Mouse (Mus musculus): Measurements from ENCODE around the gene Dbnl.
"Not testable (repeated sequence)": the region's sequence is repeated elsewhere in the genome, so short reads cannot be mapped to it uniquely, and the experiment has no call there.

Dbnl gene

DNA sequence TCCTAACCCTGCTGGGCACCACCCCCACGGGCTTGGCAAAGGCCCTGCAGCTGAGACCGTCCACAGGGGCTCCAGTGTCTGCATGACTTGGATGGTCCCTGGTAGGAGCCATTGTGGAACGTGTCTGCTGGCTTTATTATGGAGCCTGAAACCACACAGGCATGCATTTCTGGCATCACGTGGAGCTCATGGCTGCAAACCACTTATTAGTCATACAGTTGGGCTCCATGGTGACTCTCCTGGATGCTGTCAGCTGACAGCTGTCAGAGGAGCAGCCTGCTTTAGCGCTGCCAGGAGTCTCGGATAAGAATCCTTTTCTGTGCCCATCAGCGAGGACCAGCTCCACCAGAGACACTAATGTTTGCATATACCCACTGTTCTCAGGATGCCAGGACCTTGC lies 7.4 kb downstream of the Dbnl start:
- DNase-seq (ENCODE audit: low read depth, low spot score), result no peak

- DNase-seq (ENCODE audit: low read depth, low spot score), result no peak
Measured at GRCm38 (mm10) chr11:5796939-5797338, 8.7 kb downstream of the Dbnl start.

- no peak for DNase-seq (ENCODE audit: low read depth, low spot score)
Measured at GRCm38 (mm10) chr11:5797371-5797770, 9.1 kb downstream of the Dbnl start.

DNA sequence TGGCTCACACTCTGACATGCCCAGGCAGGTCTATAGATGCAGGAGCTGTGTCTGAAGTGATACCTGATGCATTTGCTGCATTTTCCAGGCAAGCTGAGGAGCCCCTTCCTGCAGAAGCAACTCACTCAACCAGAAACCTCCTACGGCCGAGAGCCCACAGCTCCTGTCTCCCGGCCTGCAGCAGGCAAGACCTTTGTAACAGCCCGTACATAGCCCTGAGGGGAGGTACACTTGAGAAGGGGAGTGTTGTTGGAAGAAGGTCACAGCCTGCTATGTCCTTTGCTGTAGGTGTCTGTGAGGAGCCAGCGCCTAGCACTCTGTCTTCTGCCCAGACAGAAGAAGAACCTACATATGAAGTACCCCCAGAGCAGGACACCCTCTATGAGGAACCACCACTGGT lies 9.6 kb downstream of the Dbnl start:
- DNase-seq (ENCODE audit: low read depth, low spot score), result no peak

DNA sequence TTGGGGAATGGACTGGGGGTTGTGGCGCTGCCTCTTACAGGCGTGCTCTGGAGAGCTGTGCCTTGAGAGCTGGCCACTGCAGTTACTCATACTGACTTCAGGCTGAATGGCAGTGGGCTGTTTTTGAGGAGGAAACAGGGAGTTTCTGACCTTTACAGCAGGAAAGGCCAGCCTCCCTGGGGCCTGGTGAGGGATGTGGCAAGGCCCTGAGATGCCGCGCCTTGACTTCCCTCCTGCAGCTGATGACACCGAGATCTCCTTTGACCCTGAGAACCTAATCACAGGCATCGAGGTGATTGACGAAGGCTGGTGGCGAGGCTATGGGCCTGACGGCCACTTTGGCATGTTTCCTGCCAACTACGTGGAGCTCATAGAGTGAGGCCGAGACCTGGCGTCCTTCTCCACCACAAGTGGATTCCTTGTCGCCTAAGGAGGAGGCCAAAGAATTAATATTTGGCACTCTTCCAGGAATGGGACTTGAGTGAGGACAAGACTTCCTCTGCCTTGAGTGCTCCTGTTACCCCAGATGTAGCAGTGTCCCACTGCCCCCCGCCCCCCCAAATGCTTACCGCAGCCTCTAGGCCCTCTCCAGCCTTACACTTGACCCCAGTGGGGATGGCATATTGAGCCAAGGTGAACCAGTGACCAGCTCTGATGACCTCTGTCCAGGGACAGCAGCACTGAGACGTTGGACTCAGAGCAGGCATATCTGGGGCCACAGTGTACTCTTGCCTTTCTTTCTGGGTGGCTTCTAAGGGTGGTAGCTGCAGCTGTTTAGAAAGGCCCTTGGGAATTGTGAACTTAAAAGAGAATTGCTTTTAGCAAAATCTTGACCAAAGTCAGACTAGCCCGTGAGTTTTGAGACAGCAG lies 11.6 kb downstream of the Dbnl start:
- DNase-seq (ENCODE audit: low read depth, low spot score), result no peak

GRCm38 (mm10) chr11:5801511-5801910 lies 13.2 kb downstream of the Dbnl start:
- no peak for DNase-seq (ENCODE audit: low read depth, low spot score)

GRCm38 (mm10) chr11:5802005-5802404 lies 13.7 kb downstream of the Dbnl start:
- DNase-seq (ENCODE audit: low read depth, low spot score), result no peak

DNA sequence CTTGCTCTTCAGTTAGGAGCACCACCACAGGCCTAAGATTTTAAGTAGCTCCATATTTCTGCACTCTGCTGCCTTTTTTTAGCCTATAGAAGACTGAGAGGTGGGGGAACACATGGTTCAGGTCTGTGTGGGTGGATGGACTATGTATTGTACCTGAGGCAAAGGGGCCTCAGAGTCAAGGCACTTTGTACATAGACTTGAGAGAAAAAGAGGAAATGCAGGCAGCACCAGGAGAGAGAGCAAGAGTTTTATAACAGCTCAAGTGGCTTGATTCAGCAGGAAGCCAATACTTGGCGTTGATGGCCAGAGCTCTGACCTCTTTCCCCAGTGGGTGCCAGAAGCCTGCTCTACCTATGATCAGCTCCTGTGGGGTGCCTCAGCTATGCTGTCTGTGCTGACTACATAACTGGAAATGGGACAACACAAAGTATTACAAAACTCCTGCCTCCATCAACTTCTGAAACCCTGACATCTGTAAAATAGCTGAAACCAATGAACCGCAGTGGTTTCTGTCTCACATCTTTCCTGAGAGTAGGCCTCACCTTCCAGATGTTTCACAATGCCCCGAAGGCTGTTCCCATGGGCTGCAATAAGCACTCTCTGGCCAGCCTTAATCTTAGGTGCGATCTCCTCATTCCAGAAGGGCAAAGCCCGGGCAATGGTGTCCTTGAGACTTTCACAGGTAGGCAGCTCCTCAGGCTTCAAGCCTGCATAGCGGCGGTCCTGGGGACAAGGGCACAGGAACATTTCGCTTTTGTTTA lies 14.3 kb downstream of the Dbnl start:
- no peak for DNase-seq (ENCODE audit: low read depth, low spot score)

- peak; percentile 36 for DNase-seq (ENCODE audit: low read depth, low spot score)
Measured at GRCm38 (mm10) chr11:5803551-5803981, 15.3 kb downstream of the Dbnl start, which contains the start of gene Pgam2. Gene Pgam2, minus strand, starts transcription at chr11:5803733.

DNA sequence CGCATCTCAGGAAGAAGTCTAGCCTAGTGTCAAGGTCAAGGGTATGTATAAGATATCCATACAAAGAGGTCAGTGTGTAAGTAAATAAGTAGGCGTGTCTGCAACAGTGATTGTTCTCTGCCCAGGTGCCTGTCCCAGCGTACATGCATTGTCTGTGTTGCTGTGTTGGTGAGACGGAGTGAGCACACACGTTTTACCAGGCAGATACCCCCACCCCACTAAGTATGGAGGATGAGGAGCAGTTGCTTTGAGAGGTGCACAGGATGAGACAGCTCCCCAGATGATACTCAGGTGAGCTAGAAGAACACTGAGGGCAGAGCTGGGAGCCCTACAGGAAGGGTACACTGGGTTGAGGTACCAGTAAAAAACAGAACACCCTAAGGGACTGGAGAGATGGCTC lies 15.9 kb downstream of the Dbnl start:
- DNase-seq (ENCODE audit: low read depth, low spot score), result no peak

GRCm38 (mm10) chr11:5805711-5806110 lies 17.4 kb downstream of the Dbnl start:
- no peak for DNase-seq (ENCODE audit: low read depth, low spot score)

GRCm38 (mm10) chr11:5807956-5808355 lies 19.7 kb downstream of the Dbnl start:
- no peak for DNase-seq (ENCODE audit: low read depth, low spot score)

GRCm38 (mm10) chr11:5809487-5809886 lies 21.2 kb downstream of the Dbnl start:
- DNase-seq (ENCODE audit: low read depth, low spot score), result not testable (repeated sequence)

DNA sequence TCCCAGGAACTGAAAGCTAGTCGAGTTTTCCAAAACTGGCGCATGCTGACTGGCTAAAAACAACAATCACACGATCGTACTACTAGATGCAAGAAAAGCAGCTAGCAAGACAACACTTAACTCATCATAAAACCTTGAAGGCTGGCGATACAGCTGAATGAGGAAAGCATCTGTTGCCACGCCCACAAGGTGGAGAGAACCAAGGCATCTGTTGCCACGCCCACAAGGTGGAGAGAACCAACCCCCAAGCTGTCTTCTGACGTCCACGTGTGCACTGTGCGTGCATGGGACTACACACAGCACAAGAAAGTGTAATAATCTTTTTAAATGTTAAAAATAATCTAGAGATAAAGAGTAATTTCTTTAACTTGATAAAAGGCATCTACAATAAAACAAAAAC lies 25.1 kb downstream of the Dbnl start:
- no peak for DNase-seq (ENCODE audit: low read depth, low spot score)

GRCm38 (mm10) chr11:5819223-5819622 lies 30.9 kb downstream of the Dbnl start:
- DNase-seq (ENCODE audit: low read depth, low spot score), result no peak

DNA sequence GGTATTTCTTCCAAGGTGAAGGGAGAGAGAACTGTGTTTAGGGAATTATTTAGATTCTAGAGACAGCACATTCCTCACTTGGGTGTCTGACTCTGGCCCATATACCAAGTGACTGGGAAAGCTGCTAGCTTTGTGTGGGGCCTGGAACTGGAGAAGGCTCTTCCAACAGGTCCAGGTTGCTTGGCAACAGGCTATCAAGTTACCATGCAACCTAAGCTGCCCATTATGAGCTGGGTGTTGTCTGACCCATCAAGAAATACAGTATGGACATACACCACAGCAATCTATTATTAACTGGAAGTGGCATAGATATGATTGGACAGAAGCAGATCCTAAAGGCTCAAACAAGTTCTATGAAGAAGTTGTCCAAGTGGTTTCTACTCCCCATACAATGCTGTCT lies 37.1 kb downstream of the Dbnl start:
- DNase-seq (ENCODE audit: low read depth, low spot score), result no peak

- no peak for DNase-seq (ENCODE audit: low read depth, low spot score)
Measured at GRCm38 (mm10) chr11:5827931-5828330, 39.6 kb downstream of the Dbnl start.

GRCm38 (mm10) chr11:5828509-5829191 lies 40.4 kb downstream of the Dbnl start:
- DNase-seq (ENCODE audit: low read depth, low spot score), result no peak

- no peak for DNase-seq (ENCODE audit: low read depth, low spot score)
Measured at GRCm38 (mm10) chr11:5829327-5829726, 41.0 kb downstream of the Dbnl start.

DNA sequence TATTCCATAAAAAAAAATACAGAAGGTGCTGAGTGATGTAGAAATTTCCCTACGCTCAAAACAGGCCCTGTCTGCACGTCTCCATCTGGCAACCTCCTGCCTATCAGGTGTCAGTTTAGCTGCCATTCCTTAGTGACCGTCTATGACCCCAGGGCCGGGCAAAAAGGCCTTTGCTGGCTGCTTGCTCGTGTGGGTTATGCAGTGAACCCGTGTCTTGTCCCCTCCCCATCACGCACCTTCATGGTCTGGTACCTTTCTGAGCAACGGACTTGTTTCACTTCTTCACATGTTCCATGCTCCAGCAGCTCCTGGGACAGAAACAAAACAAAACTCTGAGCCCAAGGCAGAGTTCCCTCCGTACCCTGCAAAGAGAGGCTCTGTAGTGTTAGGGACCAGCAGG lies 46.2 kb downstream of the Dbnl start:
- no peak for DNase-seq (ENCODE audit: low read depth, low spot score)

GRCm38 (mm10) chr11:5835057-5835456 lies 46.8 kb downstream of the Dbnl start:
- no peak for DNase-seq (ENCODE audit: low read depth, low spot score)

DNA sequence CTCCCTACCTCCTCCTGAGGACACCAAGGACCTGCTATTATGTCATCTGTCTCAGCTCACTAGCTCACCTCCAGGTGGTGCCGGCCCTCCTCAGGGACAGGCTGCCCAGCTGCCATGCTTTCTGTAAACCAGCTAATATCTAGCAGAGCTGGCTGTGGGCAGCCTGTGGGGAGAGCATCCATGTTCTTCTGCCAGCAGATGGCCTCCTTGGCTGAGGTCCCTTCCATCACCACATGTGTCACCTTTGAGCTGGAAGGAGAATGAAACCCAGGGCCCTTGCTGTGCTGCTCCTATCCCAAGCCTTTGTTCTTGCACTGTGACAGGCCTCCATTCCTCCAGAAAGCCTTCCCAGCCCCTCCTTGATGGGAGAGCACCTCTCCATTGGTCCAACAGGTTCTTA lies 47.8 kb downstream of the Dbnl start:
- DNase-seq (ENCODE audit: low read depth, low spot score), result no peak

Measured in mesoderm, embryonic 11.5 days (tissue).